Mouse (Mus musculus) hindbrain, postnatal 0 days (tissue): ENCODE results near the gene Cgnl1. TPM values are rescaled to one million over a fixed set of nuclear protein-coding genes. Genes with fewer than 3 reads are reported as not detected.

Source experiments
- ATAC-seq: fragments of 200-750 bp; cut with Nextera tagmentation; 2 replicates; pipeline ENCODE4 v1.8.0; 2017; ENCODE audit warnings: mild to moderate bottlenecking, moderate TSS enrichment, moderate library complexity
- DNase-seq: peaks from one replicate; pipeline ENCODE4 v3.0.0-alpha.2; 2015; ENCODE audit warnings: low spot score
- H3K27ac ChIP-seq: fragments of 300-500 bp; sonication (generic); 2 replicates; pipeline ENCODE4 v1.5.1; 2014; ENCODE audit warnings: mild to moderate bottlenecking
- H3K27me3 ChIP-seq: fragments of 300-500 bp; sonication (generic); 2 replicates; pipeline ENCODE4 v1.6.1; 2014; ENCODE audit warnings: low read length, mixed read lengths; ENCODE audit not compliant: insufficient read depth
- H3K36me3 ChIP-seq: fragments of 300-500 bp; sonication (generic); 2 replicates; pipeline ENCODE4 v1.6.1; 2014; ENCODE audit warnings: low read length, mixed read lengths; ENCODE audit not compliant: insufficient read depth
- H3K4me1 ChIP-seq: fragments of 300-500 bp; sonication (generic); 2 replicates; pipeline ENCODE4 v1.6.1; 2014; ENCODE audit warnings: antibody characterized with exemption, low read length, mixed read lengths; ENCODE audit not compliant: insufficient read depth
- H3K4me2 ChIP-seq: fragments of 300-500 bp; sonication (generic); 2 replicates; pipeline ENCODE4 v1.6.1; 2014; ENCODE audit warnings: low read depth, mild to moderate bottlenecking, low read length, moderate library complexity, mixed read lengths
- H3K4me3 ChIP-seq: fragments of 300-500 bp; sonication (generic); 2 replicates; pipeline ENCODE4 v1.5.1; 2014; ENCODE audit warnings: low read length
- H3K9ac ChIP-seq: fragments of 300-500 bp; sonication (generic); replicated peaks from 2 replicates; pipeline ENCODE4 v1.6.1; 2014; ENCODE audit warnings: mild to moderate bottlenecking, low read length, moderate library complexity, mixed read lengths
- H3K9me3 ChIP-seq: fragments of 300-500 bp; sonication (generic); 2 replicates; pipeline ENCODE4 v1.6.1; 2016; ENCODE audit warnings: low read length, mixed read lengths
- CTCF ChIP-seq: IDR thresholded peaks from 2 replicates; pipeline ENCODE4 v1.5.1; 2016; ENCODE audit warnings: antibody characterized with exemption, control low read depth, low read depth
- WGBS: fragments of 180-500 bp; shearing (Covaris S2); extraction: QIAGEN DNeasy Blood & Tissue Kit; methylation state at CpG from one replicate; pipeline ENCODE4 v1.1.7; 2014; 5-methylcytosine and 5-hydroxymethylcytosine counted together
- polyA plus RNA-seq: library from polyadenylated mRNA; unstranded; fragments of >200 nt; fragmentation: Nextera tagmentation; extraction: Ambion mirVana; gene quantifications from 2 replicates; pipeline ENCODE4 v1.2.1, GENCODE M21; 2015
- total RNA-seq: library from RNA; depleted of rRNA; stranded (reverse); fragments of >200 nt; gene quantifications from 2 replicates; pipeline ENCODE4 v1.2.3, GENCODE M21; 2014

Gene Cgnl1
- total and polyA plus RNA-seq, 2 experiments from 2014 or later: 7.2 to 7.6 TPM

- 92% methylated on average over 7 of the region's 7 CpGs for WGBS
- Histone ChIP-seq H3K27ac (no peak overlapping the region), H3K9me3 (no peaks in the 10 kb centered on the region), H3K9ac (no peak overlapping the region), H3K36me3 (no peaks in the 10 kb centered on the region), H3K4me1 (no peaks in the 10 kb centered on the region), H3K4me2 (no peak overlapping the region), H3K27me3 (no peaks in the 10 kb centered on the region), H3K4me3 (no peak overlapping the region)
- ATAC-seq: no peak
- TF ChIP-seq CTCF: no peak
- DNase-seq: no peak
Observed at GRCm38 (mm10) chr9:71707989-71708388, 63.4 kb downstream of the Cgnl1 start.

- Histone ChIP-seq H3K4me2 (no peak overlapping the region), H3K27ac (no peak overlapping the region), H3K4me3 (no peak overlapping the region), H3K4me1 (no peaks in the 10 kb centered on the region), H3K9ac (no peak overlapping the region), H3K9me3 (no peaks in the 10 kb centered on the region), H3K27me3 (no peaks in the 10 kb centered on the region), H3K36me3 (no peaks in the 10 kb centered on the region)
- ATAC-seq (no peak), DNase-seq (no peak)
- 82% methylated on average over 13 of the region's 13 CpGs for WGBS
- no peak for TF ChIP-seq CTCF
Observed at GRCm38 (mm10) chr9:71704332-71705014, 66.9 kb downstream of the Cgnl1 start.

GRCm38 (mm10) chr9:71699087-71699486, 72.3 kb downstream of the Cgnl1 start:
- no peak for TF ChIP-seq CTCF
- no peaks in the 10 kb centered on the region for H3K9me3 ChIP-seq

GRCm38 (mm10) chr9:71698116-71698515, 73.3 kb downstream of the Cgnl1 start:
- DNase-seq (no peak), ATAC-seq (no peak)
- no peak overlapping the region for H3K4me3 ChIP-seq
- H3K36me3 ChIP-seq: no peaks in the 10 kb centered on the region
- H3K4me1 ChIP-seq: no peaks in the 10 kb centered on the region
- WGBS: 83% methylated on average over 3 of the region's 3 CpGs
- no peaks in the 10 kb centered on the region for H3K27me3 ChIP-seq
- H3K27ac ChIP-seq: no peak overlapping the region
- no peak overlapping the region for H3K4me2 ChIP-seq
- H3K9me3 ChIP-seq: no peaks in the 10 kb centered on the region
- no peak overlapping the region for H3K9ac ChIP-seq
- no peak for TF ChIP-seq CTCF

More at GRCm38 (mm10) chr9:71699087-71699486, 72.3 kb downstream of the Cgnl1 start:
- Histone ChIP-seq H3K4me3 (no peak overlapping the region), H3K4me2 (no peak overlapping the region), H3K4me1 (no peaks in the 10 kb centered on the region), H3K27ac (no peak overlapping the region), H3K9ac (no peak overlapping the region), H3K36me3 (no peaks in the 10 kb centered on the region), H3K27me3 (no peaks in the 10 kb centered on the region)
- WGBS: 93% methylated on average over 5 of the region's 5 CpGs
- ATAC-seq (no peak), DNase-seq (no peak)

GRCm38 (mm10) chr9:71697189-71697588, 74.2 kb downstream of the Cgnl1 start:
- Histone ChIP-seq H3K9me3 (no peaks in the 10 kb centered on the region), H3K4me1 (no peaks in the 10 kb centered on the region), H3K4me3 (no peak overlapping the region), H3K27me3 (no peaks in the 10 kb centered on the region), H3K4me2 (no peak overlapping the region), H3K36me3 (no peaks in the 10 kb centered on the region), H3K9ac (no peak overlapping the region), H3K27ac (no peak overlapping the region)
- WGBS: 88% methylated on average over 2 of the region's 2 CpGs
- DNase-seq (no peak), ATAC-seq (no peak)
- TF ChIP-seq CTCF: no peak

- WGBS: 77% methylated on average over 6 of the region's 6 CpGs
- Histone ChIP-seq H3K27me3 (no peaks in the 10 kb centered on the region), H3K9ac (no peak overlapping the region), H3K4me1 (no peaks in the 10 kb centered on the region), H3K36me3 (no peaks in the 10 kb centered on the region), H3K9me3 (no peaks in the 10 kb centered on the region), H3K4me2 (no peak overlapping the region), H3K4me3 (no peak overlapping the region), H3K27ac (no peak overlapping the region)
- TF ChIP-seq CTCF: no peak
- ATAC-seq: no peak
- no peak for DNase-seq
Observed at GRCm38 (mm10) chr9:71696762-71697161, 74.6 kb downstream of the Cgnl1 start.

GRCm38 (mm10) chr9:71695133-71695532, 76.3 kb downstream of the Cgnl1 start:
- ATAC-seq (no peak), DNase-seq (no peak)
- Histone ChIP-seq H3K4me2 (no peak overlapping the region), H3K36me3 (no peaks in the 10 kb centered on the region), H3K9ac (no peak overlapping the region), H3K9me3 (no peaks in the 10 kb centered on the region), H3K27ac (no peak overlapping the region), H3K27me3 (no peaks in the 10 kb centered on the region), H3K4me1 (no peaks in the 10 kb centered on the region), H3K4me3 (no peak overlapping the region)
- no peak for TF ChIP-seq CTCF
- 86% methylated on average over 3 of the region's 3 CpGs for WGBS
